Mouse (Mus musculus) B cell, adult 2 months (primary cell): ENCODE measurements around the gene Gm10134.

Experiments
- DNase-seq, 2 experiments: peaks; one replicate each; pipeline ENCODE4 v3.0.0; 2022

Gm10134 gene

DNA sequence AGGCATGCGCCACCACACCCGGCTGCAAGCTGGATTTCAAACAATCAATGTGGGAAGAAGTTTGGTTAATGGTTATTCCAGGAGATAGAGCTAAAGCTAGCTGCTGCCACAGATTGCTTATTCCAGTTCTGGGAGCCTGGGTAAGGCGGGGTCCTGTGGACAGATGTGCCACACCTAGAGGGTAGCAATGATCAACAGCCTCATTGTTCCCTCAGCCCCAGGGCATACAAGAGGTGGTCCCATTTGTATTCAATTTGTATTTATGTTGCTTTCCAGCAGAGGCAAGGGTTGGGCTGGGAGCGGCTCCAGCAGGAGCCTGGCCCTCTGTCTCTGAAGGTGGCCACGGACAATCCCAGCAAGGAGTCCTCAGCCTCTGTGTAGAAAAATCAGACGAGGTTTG is 396 bp downstream of the Gm10134 start:
- DNase-seq, result peak in 1 of 2 experiments; percentile 0

DNA sequence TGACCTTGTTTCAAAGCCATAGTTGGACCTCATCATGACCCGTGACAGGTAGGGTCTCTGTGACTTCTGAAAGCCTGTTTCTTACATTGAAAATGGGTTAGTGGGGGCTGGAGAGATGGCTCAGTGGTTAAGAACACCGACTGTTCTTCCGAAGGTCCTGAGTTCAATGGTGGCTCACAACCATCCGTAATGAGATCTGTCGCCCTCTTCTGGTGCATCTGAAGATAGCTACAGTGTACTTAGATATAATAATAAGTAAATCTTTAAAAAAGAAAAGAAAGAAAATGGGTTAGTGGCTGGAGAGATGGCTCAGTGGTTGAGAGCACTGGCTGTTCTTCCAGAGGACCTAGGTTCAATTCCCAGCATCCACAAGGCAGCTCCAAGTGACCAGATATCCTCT is 5.7 kb downstream of the Gm10134 start:
- DNase-seq, result peak in 1 of 2 experiments; percentile 43

DNA sequence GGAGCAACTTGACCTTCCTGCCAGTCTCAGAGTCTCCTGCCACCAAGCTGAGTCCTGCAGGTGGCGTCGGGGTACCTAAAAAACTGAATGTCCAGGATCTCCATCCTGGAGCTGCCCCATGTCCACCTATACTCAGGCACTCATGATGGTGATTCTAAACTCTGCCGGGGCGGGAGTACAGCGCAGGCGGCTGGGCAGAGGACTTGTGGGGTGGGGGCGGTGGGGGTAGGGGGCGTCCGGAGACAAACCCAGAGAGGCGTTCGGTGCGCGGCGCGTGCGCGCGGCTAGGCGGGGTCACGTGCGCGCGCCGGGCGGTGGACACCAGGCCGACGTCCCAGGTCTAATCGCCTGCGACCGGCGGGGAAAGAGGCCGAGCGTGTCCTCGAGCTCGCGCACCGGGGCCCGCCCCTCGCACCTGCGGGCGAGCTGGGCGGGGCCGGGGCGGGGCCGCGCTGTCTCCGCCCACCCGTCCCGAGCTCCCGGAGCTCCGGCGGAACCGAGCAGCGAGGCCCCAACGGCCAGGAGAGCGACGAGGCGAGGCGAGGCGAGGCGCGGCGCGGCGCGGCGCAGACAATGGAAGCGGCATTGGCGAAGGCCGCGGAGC is 7.0 kb downstream of the Gm10134 start, which contains the start of gene Ralgds:
TSS of gene Ralgds (plus strand) at position 328 of the 604 bp plus-strand sequence.
- peak; percentile 70 to 75 for DNase-seq

DNA sequence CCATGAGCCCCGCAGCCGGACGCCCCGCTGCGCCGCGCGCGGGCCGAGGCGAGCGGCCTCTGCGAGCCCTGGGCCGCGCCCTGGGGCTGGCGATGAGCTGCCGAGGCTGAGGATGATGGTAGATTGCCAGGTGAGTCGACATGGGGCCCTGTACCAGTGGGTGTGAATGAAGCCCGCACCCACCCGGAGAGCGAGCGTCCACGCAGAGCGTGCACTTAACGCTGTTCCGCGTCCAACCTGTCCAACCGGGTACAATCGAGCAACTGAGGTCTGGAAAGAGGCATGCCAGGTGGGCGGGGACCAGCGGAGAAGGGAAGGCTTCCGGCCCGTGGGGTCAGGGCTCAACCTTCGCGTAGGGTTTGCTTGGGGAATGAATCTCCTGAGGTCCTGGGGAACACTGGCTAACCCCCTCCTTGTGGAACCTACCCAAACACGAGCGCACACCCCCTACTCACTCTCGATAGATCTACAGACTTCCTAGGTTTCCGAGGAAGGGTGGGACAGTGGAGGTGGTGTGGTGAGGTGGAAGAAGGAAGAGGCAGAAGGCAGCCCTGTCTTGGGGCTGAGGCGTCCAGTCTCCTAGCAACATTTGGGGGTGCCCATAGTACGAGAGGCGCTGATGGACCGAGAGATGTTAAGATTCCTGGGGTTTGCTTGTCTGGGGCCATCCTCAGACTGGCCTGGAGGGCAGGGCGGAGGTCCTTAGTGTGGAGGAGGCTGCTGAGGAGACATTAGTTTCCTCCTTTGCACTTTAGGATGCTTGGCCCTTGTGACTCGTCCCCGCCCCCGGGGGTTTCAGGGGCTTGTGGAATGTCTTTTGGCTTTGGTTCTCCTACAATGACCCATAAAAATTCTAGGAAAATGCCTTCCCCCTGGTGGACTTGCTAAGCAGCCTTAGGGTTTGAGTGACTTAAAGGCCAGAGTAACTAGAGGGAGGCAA is 7.8 kb downstream of the Gm10134 start:
- DNase-seq, result peak; percentile 64 to 68

DNA sequence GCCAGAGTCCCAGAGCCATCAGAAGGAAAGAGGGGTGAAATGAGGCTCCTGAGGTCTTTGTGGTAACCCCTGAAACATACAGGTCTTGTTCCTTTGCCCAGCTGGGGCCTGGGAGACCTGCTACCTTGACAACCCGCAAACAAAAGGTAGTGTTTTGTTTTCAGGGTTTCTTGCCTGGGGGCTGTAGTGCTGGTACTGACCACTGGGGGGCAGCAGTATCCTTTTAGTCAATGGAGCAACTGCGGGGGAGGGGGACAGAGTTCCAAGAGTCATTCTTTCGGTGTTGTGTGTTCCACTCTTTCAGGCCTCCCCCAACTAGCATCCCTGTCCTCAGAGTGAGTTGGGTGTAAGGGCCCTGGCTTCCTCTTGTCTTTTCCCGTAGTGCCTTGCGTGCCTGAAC is 8.6 kb downstream of the Gm10134 start:
- DNase-seq, result peak; percentile 98 to 99

DNA sequence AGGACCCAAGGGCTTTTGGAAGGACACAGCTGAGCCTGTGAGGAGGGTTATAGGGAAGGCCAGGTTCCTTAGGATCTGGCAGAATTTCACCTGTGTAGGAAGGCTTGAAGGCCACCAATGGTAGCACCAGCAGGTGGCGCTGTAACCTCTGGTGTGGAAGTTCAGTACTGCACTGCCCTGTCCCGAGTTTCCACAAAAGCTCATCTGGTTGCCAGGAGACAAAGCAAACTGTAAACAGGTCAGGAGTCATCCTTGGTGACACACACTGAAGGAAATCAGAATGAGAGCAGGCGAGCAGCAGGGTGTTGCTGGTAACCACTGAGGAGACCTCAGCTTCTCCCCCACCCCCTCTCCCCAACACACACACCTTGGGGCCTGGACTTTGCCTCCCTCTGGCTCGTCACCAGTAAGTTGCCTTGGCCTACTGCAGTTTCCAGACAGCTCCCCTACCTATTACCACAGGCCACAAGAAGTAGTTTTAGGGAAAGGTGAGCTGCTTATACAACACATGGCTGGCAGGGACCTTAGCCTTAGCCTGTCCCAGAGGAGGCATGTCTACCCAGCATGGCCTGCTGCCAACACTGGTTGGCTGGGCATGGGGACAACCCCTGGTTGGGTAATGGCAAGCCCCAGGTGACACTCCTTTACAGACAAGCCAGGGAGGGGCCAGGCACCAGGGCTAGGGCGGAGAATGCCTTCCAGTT is 11.5 kb downstream of the Gm10134 start:
- peak; percentile 93 to 94 for DNase-seq

DNA sequence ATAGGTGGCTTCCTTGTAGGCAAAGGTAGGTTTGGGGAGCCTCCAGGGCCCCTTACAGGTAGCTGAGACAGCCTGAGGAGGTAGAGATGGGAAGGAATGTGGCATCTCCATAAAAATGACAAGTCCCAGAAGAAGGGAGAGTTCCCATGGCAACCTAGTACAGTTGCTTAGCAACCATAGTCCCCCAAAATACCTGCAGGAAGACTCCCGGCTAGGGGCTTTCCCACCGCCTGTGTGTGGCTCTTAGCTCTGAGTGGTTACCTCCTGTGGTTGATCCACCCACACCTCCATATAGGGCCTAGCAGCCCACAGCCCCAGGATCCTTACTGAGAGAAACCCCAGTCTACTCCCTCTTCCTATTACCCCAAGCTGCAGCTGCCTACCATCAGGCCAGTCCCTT is 12.3 kb downstream of the Gm10134 start:
- DNase-seq, result peak; percentile 62 to 69

DNA sequence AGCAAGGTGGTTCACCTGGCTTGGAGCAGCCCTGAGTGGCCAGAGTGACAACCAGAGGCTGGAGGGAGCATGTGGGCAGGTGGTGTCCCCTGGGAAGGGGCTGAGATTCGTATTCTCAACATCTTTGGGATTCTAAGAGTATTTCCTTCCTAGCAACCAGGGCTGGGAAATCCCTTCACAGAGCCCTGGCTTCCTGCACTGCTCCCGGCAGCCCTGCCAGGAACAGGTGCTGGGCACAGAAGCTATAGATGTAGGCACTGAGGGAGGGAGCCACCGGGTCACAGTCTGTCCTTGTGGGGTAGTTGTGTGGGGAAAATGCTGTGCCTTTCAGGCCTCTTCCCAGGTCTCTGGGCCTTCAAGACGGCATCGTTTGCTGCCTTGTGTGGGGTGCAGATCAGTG is 14.7 kb downstream of the Gm10134 start:
- DNase-seq, result no peak

DNA sequence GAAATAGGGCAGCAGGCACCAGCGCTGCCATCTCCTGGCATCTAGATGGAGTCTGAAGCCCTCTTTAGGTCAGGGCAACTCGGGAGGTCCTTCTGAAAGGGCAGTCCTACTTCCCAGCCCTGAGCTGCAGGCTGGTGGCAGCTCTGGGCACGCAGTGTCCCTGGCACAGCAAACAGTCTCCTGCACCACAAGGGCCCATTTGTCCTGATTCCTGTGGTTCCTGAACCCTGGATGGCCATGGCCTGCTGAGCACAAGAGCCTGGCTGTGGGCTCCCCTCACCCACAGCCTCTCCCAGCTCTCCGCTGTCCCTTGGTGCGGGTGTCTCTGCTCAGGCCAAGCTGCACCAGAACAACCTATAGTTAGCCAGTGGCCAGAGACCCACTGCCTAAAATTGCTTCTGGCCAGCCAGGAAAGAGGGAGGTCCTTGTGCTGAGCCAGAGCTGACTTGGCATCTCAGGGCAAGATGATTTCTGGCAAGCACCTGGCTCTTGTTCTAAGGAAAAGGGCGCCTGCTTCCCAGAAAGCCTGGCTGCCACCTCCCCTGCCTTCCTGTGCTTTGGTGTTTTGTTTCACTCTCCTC is 15.8 kb downstream of the Gm10134 start:
- DNase-seq, result no peak

DNA sequence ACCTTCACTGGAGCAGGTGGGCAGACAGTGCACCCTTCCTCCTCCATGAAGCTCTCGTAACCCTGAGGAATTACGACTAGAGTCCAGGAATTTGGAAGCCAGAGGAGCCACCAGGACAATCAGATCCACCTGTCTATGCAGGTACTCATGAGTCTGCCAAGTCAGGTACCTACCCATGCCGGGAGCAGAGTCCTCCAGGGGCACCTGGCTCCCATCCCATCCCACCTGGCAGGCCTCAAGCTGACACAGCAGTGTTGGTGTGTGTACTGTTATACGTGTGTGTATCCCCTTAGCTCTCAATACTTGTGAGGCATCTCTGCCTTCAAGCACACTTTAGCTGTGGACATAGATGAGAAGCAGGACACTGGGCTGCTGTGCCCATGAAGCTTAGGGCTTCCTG is 16.3 kb downstream of the Gm10134 start:
- no peak for DNase-seq

DNA sequence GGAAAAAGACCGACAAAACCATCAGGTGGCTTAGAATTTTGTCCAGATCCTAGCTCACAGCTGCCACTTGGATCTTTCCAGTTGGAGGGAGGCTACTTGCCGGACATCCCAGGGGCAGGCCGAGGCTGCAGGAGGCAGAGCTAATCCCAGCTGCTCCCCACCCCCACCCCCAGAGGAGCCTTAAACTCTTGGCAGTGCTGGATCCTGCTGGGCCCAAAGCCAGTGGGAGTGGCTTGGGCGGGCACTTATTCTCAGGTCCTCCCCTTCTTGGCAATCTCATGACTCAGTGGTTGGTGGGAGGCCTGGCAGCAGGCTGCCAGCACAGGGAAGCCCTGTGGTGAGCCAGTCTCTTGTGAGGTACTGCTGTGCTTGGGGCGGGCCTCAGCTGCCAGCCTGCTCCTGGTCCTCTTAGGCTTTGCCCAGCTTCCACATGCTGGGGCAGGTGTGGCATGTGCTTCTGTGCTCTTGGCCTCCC is 17.8 kb downstream of the Gm10134 start:
- DNase-seq, result no peak

DNA sequence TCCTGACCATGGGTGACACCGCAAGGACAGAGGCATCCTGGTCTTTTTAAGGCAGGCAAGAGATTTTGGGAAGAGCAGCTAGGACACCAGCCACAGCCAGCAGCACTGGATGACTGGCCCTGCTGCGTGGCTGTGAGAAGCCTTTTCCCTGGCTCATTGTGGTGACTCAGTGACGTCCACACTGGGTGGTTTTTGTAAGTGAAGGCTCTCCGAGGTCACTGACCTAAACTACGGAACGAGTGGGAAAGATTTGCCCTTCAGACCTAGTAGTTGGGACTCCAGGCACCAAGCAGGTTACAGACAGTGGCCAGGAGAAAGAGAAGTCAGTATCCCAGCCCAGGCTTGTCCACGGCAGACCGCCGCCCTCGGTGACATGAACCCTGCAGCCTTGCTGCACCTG is 18.5 kb downstream of the Gm10134 start:
- no peak for DNase-seq

DNA sequence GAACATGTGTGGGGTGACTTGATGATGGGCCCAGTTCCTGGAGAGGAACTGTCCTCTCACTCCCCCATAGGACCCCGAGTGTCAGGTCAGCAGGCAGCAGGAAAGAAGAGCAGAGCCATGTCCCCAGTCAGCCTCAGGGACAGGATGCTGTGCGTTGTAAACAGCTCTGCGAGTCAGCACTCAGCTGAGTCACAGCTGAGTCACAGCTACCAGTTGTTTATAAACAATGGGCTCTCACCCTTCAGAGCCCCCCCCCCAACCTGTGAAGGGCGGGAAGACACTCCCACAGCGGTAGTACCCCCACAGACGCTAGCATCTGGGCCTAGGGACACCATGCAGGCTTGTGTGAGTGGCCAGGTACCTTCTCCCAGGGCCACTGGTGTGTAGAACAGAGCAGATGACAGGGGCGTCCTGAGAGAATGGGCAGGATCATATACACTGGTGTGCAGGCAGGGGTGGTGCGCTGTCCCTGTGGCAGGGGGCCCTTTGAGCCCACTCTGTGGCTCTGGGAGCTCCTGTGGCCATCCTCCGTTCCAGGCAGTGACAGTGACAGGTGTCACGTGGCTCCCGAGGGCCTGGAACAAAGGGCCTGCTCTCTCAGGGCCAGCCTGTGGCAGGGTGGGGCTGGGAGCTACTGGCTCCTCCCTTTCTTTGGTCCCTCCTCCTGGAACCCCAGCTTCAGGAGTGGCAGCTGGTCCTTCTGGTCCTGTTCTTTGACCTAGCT is 19.5 kb downstream of the Gm10134 start:
- DNase-seq, result peak; percentile 55 to 57

DNA sequence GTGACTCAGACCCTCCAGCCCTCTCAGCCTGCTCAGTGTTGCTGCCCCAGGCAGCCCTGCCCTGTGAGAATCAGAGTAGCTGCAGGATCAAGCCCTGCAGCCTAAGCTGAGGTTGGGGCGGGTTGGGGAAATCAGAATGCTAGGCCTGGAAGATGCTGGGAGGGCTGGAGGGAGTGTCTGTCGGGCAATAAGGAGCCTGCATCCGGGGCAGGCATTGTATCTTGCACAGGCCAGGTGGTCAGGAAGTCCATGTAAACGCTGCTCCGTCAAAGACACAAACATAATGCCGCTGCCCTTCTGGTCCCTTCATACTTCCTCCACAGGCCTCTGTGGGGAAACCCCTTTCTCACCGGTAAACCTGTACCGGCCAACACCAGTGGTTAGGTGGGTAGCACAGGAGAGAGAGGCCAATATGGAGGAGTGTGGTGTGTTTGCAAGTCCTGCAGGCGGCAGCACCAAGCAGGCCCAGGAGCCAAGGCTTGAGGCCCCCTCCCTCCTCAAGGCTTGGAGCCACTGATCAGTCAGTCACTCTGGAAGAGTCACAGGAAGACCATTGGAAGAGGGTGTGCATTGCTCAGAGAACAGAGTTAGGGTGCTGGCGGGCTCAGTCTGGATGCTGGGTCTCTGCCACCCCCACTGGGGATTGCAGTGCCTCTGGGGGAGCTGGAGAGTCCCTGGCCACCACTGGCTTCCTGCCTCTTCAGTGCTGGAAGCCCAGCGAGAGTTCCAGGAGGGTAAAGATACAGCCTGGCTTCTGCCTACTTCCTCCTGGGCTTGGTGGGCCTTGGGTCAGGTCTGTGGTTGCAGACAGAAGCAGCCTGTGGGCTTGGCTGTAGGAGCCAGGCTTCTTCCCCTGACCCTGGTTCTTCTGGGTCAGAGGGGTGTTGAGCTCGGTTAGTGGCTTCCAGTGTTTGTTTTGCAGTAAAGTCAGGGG is 20.3 kb downstream of the Gm10134 start:
- peak; percentile 66 to 74 for DNase-seq

DNA sequence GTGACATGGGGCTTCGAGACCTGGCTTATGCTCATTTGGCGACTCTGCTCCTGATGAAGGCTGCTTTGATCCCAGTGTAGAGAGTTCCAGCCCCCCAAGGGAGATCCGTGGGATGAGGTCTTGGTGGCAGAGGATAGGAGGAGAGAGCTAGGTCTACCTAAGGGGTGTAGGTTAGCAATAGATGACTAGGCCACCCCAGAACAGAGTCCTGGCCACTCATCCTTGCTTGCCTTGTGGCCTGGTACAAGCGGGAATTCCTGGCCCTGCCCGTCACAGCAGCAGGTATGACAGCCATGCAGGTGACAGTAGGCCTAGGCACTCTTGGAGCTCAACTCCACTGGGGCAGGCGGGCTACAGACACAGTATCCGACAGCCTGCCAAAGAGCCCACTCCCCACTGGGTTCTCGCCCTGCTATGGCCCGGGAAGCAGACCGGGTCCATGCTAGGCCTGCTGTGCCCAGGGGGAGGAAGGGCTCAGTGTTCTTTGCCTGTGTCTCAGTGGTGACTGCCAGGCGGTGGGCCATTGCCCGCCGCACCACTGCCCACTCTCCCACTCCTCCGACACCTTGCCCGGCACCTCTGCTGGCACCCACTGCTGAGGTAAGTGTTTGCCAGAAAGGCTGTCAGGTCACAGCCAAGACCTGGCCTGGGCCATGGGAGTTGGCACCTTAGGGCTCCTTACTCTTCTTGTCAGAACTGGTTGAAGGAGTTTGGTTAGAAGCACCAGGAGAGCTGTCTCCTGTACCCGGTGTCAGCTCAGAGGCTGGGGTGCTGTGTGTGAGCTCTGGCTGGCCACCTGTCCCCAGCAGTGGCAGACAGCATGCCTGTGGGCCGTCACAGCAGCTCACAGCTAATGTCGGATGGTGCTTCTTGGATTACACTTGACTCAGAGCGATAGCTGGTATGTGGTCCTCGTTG is 21.8 kb downstream of the Gm10134 start:
- no peak for DNase-seq

DNA sequence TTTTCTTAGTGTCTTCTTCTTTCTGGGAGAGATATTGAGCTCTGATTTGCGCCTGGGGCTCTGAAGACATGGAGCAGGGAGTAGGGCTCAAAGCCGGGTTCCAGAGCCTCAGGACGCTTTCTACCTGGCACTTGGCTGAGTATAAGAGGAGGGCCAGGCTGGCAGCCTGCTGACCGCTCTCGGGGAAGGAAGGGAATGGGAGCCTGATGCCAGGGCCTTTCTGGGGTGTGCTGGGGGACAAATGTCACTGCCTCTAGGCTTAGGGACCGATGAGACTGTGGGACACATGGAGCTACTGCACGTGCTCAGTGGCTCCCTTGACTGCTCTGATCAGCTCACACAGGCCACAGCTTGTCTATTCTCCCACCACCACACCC is 22.4 kb downstream of the Gm10134 start:
- DNase-seq, result no peak

DNA sequence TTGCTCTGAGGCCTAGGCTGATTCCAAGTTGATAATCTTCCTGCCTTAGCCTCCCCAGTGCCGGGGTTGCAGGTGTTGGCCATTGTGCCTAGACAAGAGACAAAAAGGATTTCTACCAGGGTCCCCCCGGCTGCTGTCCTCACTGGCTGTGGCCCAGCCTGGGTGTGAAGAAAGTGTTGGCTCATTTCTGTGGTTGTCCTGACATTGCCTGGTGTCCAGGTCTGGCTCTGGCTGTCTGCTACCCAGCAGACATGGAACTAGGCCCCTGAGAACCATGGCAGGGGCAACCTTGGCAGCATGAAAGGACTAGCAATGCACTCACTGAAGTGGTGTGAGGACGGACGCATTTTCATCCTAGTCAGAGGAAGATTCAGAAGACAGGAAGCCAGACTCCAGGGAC is 24.0 kb downstream of the Gm10134 start:
- DNase-seq, result no peak

DNA sequence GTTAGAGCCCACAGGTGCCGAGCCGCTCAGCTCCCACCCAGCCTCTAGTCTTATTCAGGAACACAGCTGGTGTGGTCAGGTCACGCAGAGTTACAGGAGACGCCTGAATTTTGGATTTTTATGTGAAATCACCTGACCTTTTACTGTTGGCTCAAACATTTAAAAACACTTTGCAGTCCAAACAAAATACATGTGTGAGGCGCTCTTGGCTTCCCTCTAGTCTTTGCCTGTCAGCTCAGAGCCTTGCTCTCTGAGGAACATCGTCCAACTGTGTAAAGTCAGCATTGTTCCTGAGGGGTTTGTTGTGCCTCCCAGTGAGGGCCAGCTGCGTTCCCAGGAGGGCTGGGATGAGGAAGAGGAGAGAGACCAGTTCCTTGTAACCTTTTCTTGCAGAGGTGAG is 24.4 kb downstream of the Gm10134 start:
- DNase-seq, result no peak

DNA sequence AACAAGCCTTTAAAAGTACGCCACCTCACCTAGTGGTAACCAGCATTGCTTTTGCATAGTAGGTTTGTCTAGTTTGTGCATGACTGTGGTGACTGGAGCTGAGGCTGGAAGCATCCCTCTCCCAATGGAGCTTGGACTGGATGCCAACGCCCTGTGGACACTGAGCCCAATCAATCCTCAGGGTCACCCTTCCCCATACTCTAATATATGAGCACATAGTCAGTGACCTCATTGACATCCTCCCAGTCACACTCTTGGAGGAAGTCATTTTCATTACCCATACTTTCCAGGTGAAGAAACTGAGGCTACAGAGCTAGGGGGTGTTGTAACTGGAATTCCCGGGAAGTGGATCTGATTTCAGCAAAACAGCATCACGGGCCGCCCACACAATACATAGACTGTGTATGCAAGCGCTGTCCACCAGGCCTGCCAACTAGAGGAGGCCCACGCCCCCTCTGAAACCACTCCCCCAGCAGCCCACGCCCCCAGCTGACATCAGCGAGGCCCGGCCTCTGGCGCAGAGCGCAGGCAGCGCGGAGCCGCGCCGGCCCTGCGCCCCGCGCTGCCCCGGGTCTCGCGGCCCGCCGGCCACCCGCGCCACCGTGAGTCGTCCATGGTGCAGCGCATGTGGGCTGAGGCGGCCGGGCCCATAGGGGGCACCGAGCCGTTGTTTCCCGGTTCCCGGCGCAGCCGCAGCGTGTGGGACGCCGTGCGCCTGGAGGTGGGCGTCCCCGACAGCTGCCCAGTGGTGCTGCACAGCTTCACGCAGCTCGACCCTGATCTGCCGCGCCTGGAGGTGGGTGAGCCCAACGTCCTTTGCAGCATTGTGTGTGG is 27.3 kb downstream of the Gm10134 start:
- peak; percentile 93 to 94 for DNase-seq
